ENCODE assay signal across 10 mouse cellular contexts in the genomic region with DNA sequence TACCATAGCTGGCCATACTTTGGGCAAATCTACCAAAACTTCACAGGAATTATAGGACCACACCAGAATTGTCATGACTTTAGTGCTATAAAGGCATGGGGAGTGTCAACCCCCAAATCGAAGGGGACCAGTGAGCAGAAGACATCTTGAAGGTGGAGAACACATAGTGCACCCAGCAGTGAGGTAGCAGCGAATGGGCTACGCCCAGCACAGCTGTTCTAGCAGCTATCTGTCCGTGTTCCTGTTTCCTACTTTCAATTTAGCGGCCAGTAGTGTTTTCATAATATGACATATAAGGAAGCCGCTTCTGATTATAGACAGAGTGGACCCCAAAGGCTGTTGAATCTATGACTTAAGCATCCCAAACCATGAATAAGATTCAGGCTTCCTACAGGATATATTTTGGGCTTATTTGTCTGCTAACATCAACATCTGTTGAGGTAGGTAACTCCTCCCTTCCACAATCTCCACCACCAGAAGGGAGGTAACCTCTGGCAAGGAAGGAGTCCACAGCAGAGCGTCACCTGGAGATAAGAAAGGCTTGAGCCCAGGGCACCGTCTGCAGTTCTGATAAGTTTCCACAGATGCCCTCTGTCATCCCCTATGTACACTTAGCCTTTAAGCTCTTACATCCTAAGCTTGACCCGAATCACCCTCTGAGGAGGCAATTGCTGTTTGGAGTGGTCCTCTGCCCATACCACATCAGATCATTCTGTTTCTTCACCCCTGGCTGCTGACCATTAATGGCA. TPM values are rescaled to one million over a fixed set of nuclear protein-coding genes. Genes with fewer than 3 reads are reported as not detected.
DNase-seq lines count a peak whose midpoint lies in the region; ATAC-seq and TF ChIP-seq lines count a peak whose summit lies in the region.
"Had no signal": no experiment of that assay in that cellular context is flagged by ENCODE, and none has a peak within 500 bp of the region (broad histone marks: within the 10 kb centered on the region; RNA-seq: fewer than 3 reads in every experiment).

No protein-coding gene starts in this region.

- H3K27ac ChIP-seq in lung, embryonic 14.5 days (ENCODE audit: low read depth) = peak overlapping the region; percentile 3; the same call in 1 of the 2 replicates
- H3K27ac ChIP-seq in liver, embryonic 15.5 days (replicated peaks) = peak overlapping the region; percentile 97
- no peak overlapping the region for H3K27ac ChIP-seq in stomach, embryonic 16.5 days (ENCODE audit: low read length)

- no peak for DNase-seq in lung, embryonic 14.5 days
- DNase-seq in lung, postnatal 14 days = no peak
- no peak for DNase-seq in adrenal gland, postnatal 10 days
- no peak for DNase-seq in gastrocnemius, postnatal 36 days
- no peak for DNase-seq in adrenal gland, adult 2 months
- DNase-seq: lung, adult 2 months; right cerebral cortex, postnatal 14 days had no signal

- no peak overlapping the region for H3K4me3 ChIP-seq in lung, embryonic 14.5 days (ENCODE audit: low read depth, low read length)
- H3K4me3 ChIP-seq in liver, embryonic 15.5 days (replicated peaks) = peak overlapping the region; percentile 52
- no peak overlapping the region for H3K4me3 ChIP-seq in stomach, embryonic 16.5 days (replicated peaks; ENCODE audit: low read length)

- no peak for TF ChIP-seq CTCF in lung, embryonic 14.5 days (IDR thresholded peaks at IDR 0.05; ENCODE audit: low read depth)

- H3K4me2 ChIP-seq in lung, embryonic 14.5 days = peak overlapping the region; percentile 3; the same call in 1 of the 2 replicates
- H3K4me2 ChIP-seq in liver, embryonic 15.5 days = peak overlapping the region; percentile 69
- no peak overlapping the region for H3K4me2 ChIP-seq in stomach, embryonic 16.5 days (ENCODE audit: low read depth, low read length)

- no peaks in the 10 kb centered on the region for H3K27me3 ChIP-seq in lung, embryonic 14.5 days (ENCODE audit: insufficient read depth, low read length)
- H3K27me3 ChIP-seq in liver, embryonic 15.5 days = no peaks in the 10 kb centered on the region
- no peaks in the 10 kb centered on the region for H3K27me3 ChIP-seq in stomach, embryonic 16.5 days (ENCODE audit: control insufficient read depth, insufficient read depth, low read length)

- H3K9me3 ChIP-seq in lung, embryonic 14.5 days (ENCODE audit: low read depth, low read length) = no peaks in the 10 kb centered on the region
- H3K9me3 ChIP-seq in liver, embryonic 15.5 days (replicated peaks) = no peaks in the 10 kb centered on the region
- H3K9me3 ChIP-seq in stomach, embryonic 16.5 days (replicated peaks; ENCODE audit: control insufficient read depth, low read length) = no peaks in the 10 kb centered on the region

- ATAC-seq in lung, embryonic 14.5 days (ENCODE audit: insufficient read depth) = peak; percentile 65
- peak; percentile 82 for ATAC-seq in erythroblast, adult 5-6 weeks (replicated peaks; ENCODE audit: low FRiP score, poor library complexity, severe bottlenecking)
- peak; percentile 97 for ATAC-seq in liver, embryonic 15.5 days (ENCODE audit: insufficient read depth)
- ATAC-seq in stomach, embryonic 16.5 days (ENCODE audit: insufficient read depth, low FRiP score) = 0 out of 2 replicates have a peak, but pooled peaks have one; percentile 54

- H3K9ac ChIP-seq in lung, embryonic 14.5 days = no peak overlapping the region
- H3K9ac ChIP-seq in liver, embryonic 15.5 days = peak overlapping the region; percentile 58
- H3K9ac ChIP-seq in stomach, embryonic 16.5 days (ENCODE audit: low read length) = no peak overlapping the region

- intact Hi-C loops in gastrocnemius, postnatal 36 days (cut with DNase I) = no loop called here

- 0 out of 2 replicates have a peak, but pooled peaks cover 3% of the 10 kb centered on the region for H3K36me3 ChIP-seq in lung, embryonic 14.5 days (ENCODE audit: insufficient read depth)
- peaks cover 32% of the 10 kb centered on the region for H3K36me3 ChIP-seq in liver, embryonic 15.5 days (replicated peaks)
- no peaks in the 10 kb centered on the region for H3K36me3 ChIP-seq in stomach, embryonic 16.5 days (ENCODE audit: control insufficient read depth, insufficient read depth, low read length)

- WGBS in lung, embryonic 14.5 days = 78% methylated on average over 9 of the region's 9 CpGs
- WGBS in liver, embryonic 15.5 days (ENCODE audit: insufficient replicate concordance) = 16% methylated on average over 9 of the region's 9 CpGs
- WGBS in stomach, embryonic 16.5 days = 77% methylated on average over 9 of the region's 9 CpGs

- peaks cover 5% of the 10 kb centered on the region; the same call in 1 of the 2 replicates for H3K4me1 ChIP-seq in lung, embryonic 14.5 days (ENCODE audit: insufficient read depth)
- peaks cover 84% of the 10 kb centered on the region for H3K4me1 ChIP-seq in liver, embryonic 15.5 days (replicated peaks)
- H3K4me1 ChIP-seq in stomach, embryonic 16.5 days (ENCODE audit: control insufficient read depth, insufficient read depth, low read length) = peaks cover 29% of the 10 kb centered on the region

RNA-seq across cellular contexts. Expression of a gene that starts 19.4 kb away (rescaled TPM):
- polyA plus RNA-seq in lung, embryonic 14.5 days (2014; fragmentation: Nextera tagmentation; extraction: Ambion mirVana) = 15.4 and 16.6 TPM in 2 replicates
- total RNA-seq in erythroblast, adult 5-6 weeks (2015; ENCODE audit: low replicate concordance) = 1,139 and 1,320 TPM in 2 replicates
- total RNA-seq in erythroblast, adult 5-6 weeks (2017; ENCODE audit: low replicate concordance) = 1,424 and 1,593 TPM in 2 replicates
- polyA plus RNA-seq in liver, embryonic 15.5 days (2015; fragmentation: Nextera tagmentation; extraction: Ambion mirVana) = 53.1 and 57.4 TPM in 2 replicates
- 17.5 and 17.6 TPM in 2 replicates for polyA plus RNA-seq in stomach, embryonic 16.5 days (2015; fragmentation: Nextera tagmentation; extraction: Ambion mirVana)
- total RNA-seq in adrenal gland, postnatal 10 days (2021) = 10 to 100 TPM; 38.9 to 54.9 TPM
- 10 to 100 TPM; 68.8 to 84.1 TPM for total RNA-seq in gastrocnemius, postnatal 36 days (2021)
- total RNA-seq in adrenal gland, adult 2 months (2021) = 10 to 100 TPM; 57.0 to 68.5 TPM
- polyA plus RNA-seq in adrenal gland, adult 2 months (2012; rRNA removed) = 34.4 and 37.4 TPM in 2 replicates

RNA-seq across cellular contexts. Expression of a gene that starts 19.5 kb away (rescaled TPM):
- 23.7 and 25.9 TPM in 2 replicates for polyA plus RNA-seq in lung, embryonic 14.5 days (2014; fragmentation: Nextera tagmentation; extraction: Ambion mirVana)
- 256 and 272 TPM in 2 replicates for total RNA-seq in erythroblast, adult 5-6 weeks (2015; ENCODE audit: low replicate concordance)
- 236 and 255 TPM in 2 replicates for total RNA-seq in erythroblast, adult 5-6 weeks (2017; ENCODE audit: low replicate concordance)
- polyA plus RNA-seq in liver, embryonic 15.5 days (2015; fragmentation: Nextera tagmentation; extraction: Ambion mirVana) = 48.9 and 51.7 TPM in 2 replicates
- polyA plus RNA-seq in stomach, embryonic 16.5 days (2015; fragmentation: Nextera tagmentation; extraction: Ambion mirVana) = 23.3 and 26.6 TPM in 2 replicates
- 10 to 100 TPM; 36.2 to 51.2 TPM for total RNA-seq in adrenal gland, postnatal 10 days (2021)
- 100 to 1,000 TPM; 134 to 135 TPM for total RNA-seq in gastrocnemius, postnatal 36 days (2021)
- 10 to 100 TPM; 25.7 to 34.7 TPM for total RNA-seq in adrenal gland, adult 2 months (2021)
- polyA plus RNA-seq in adrenal gland, adult 2 months (2012; rRNA removed) = 13.7 and 16.6 TPM in 2 replicates

Comparison
In these comparisons a context has a peak if more than half of its experiments do, and no peak if none do; other contexts are left out.
1. RNA of a gene that starts 19.4 kb away (total RNA-seq): 1,139 to 1,593 TPM in erythroblast, adult 5-6 weeks; 68.8 to 84.1 TPM in gastrocnemius, postnatal 36 days, 57.0 to 68.5 TPM in adrenal gland, adult 2 months and 38.9 to 54.9 TPM in adrenal gland, postnatal 10 days; every median in the first group is over 10 times any median in the second.
2. Peak in every context shown above with its lines, with median percentiles within 50 percentile points of each other: ATAC-seq.